Mouse (Mus musculus): ENCODE results near the gene Nfia.

GRCm38 (mm10) chr4:98130798-98131197, 358.3 kb downstream of the Nfia start:
- TF ChIP-seq CTCF (IDR thresholded peaks at IDR 0.05; ENCODE audit: low read depth, low read length), result no peak
- TF ChIP-seq POLR2A (IDR thresholded peaks at IDR 0.05; ENCODE audit: insufficient read depth, low read length), result no peak
